Mouse (Mus musculus): Measurements from ENCODE around the gene Npffr2. TPM values are rescaled to one million over a fixed set of nuclear protein-coding genes. Genes with fewer than 3 reads are reported as not detected.
"Not testable (repeated sequence)": the region's sequence is repeated elsewhere in the genome, so short reads cannot be mapped to it uniquely, and the experiment has no call there.

The Npffr2 gene
- polyA plus RNA-seq (2015; fragmentation: Nextera tagmentation; extraction: Ambion mirVana) = not detected in 2 replicates

DNA sequence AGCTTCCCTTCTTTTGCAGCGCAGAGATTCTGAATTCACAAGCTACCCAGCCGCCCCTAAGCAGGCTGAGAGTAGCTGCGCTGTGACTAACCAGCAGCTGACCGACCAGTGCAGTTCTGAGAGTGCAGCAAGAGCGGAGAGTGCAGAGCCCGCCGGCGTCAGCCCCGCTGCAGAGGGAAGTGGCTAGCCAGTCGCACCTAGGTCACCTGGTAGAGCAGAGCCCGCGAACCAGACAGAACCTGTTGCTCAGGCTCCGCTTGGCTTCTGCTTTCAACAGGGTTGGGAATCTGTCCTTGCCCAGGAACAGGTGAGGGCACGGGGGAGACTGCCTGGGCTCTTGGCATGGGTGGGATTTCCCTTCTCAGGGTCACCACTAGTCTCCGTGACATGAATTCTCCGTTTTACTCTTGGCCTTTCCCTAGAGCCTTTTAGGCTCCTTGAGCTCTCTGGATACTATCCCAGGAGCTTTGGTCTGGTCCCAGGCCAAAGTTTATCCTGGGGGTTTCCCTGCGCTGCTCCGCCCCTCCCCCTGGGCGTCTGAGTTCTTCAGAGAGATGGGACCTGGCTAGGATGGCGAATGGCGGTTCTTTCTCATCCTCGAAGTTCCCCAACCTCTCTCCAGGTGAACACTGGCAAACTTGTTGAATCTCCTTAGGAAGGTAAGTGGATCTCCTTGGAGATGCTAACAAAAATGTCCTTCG is at the start of gene Npffr2:
Gene Npffr2 (plus strand): TSS at position 552 of the 701 bp plus-strand sequence.
- Histone ChIP-seq H3K27me3 (peaks cover 10% of the 10 kb centered on the region), H3K27ac (no peak within 1 kb of the TSS), H3K36me3 (no peaks in the 10 kb centered on the region), H3K4me1 (replicated peaks) (peaks cover 4% of the 10 kb centered on the region), H3K9ac (0 out of 2 replicates have a peak within 1 kb of the TSS, but pooled peaks have one; percentile 2), H3K4me2 (peak within 1 kb of the TSS; percentile 89), H3K9me3 (replicated peaks) (no peaks in the 10 kb centered on the region), H3K4me3 (peak within 1 kb of the TSS; percentile 49)
- ATAC-seq (replicated peaks; ENCODE audit: insufficient number of reproducible peaks, insufficient read depth, low FRiP score, low read depth) = 0 out of 2 replicates have a peak, but pooled peaks have one; percentile 55
- 5% methylated on average over 23 of the region's 23 CpGs for WGBS

DNA sequence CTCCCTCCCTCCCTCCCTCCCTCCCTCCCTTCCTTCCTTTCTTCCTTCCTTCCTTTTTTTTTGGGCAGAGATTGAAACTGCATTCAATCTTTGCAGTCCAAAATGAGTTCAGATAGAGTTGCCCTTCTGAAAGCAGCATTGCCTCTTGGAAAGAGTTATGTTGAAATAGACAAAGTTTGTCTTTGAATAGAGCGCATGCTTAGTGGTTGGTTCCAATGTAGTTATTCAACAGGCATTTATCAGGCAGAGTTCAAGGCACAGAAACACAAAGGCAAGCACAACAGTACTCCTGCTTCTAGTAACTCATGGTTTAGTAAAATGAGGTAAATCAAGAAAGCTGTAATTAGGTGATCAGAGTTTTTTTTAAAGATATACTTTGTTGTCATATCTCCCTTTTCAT is 34.7 kb upstream of the Npffr2 start:
- 90% methylated on average over 1 of the region's 1 CpGs for WGBS
- H3K9me3 ChIP-seq (replicated peaks) = no peaks in the 10 kb centered on the region

DNA sequence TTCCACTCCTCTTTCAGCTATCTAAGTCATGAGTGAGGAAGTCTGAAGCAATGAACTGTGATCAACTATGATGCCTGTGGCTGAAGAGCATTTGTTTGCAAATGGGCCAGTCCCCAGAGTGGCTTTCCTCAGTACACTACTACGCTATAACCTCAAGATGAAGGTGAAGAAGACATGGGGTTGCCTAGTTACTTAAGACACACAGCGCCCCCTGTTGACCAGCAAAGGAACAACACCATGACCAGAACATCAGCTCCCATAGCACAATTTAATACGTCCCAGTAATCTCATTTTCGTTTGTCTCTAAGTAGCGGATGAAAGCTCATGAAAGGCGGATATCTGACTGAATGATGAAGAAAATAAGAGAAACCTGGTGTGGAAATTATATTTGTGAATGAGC is 27.0 kb upstream of the Npffr2 start:
- H3K9ac ChIP-seq = no peak overlapping the region
- 54% methylated on average over 6 of the region's 6 CpGs for WGBS
- no peak overlapping the region for H3K4me2 ChIP-seq
- no peak overlapping the region for H3K27ac ChIP-seq
- no peak overlapping the region for H3K4me3 ChIP-seq
- H3K9me3 ChIP-seq (replicated peaks) = no peaks in the 10 kb centered on the region
- no peaks in the 10 kb centered on the region for H3K27me3 ChIP-seq
- no peaks in the 10 kb centered on the region for H3K4me1 ChIP-seq (replicated peaks)
- no peak for ATAC-seq (replicated peaks; ENCODE audit: insufficient number of reproducible peaks, insufficient read depth, low FRiP score, low read depth)
- no peaks in the 10 kb centered on the region for H3K36me3 ChIP-seq

More for the DNA sequence above, 34.7 kb upstream of the Npffr2 start:
- no peak for ATAC-seq (replicated peaks; ENCODE audit: insufficient number of reproducible peaks, insufficient read depth, low FRiP score, low read depth)
- Histone ChIP-seq H3K27ac (no peak overlapping the region), H3K4me1 (replicated peaks) (no peaks in the 10 kb centered on the region), H3K4me2 (no peak overlapping the region), H3K9ac (no peak overlapping the region), H3K36me3 (no peaks in the 10 kb centered on the region), H3K4me3 (no peak overlapping the region), H3K27me3 (no peaks in the 10 kb centered on the region)

DNA sequence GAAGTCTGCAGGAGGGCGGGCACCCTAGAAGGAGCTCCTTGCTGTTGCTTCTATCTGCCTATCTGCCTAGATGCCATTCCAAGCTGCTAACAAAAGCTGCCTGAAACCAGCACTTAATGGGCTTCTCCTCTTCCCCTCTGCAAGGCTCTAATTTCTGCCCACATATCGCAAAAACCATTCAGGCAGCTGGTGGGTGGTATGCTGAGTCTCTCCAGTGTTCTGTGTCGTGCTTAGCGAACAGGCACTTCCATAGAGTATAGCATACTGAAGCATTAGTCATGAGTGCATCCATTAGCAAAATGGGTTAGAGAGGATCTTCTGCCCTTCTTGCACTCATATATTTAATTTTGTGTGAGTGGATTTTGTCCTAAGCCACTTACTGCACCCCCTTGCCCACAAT is 8.6 kb upstream of the Npffr2 start:
- 72% methylated on average over 4 of the region's 4 CpGs for WGBS
- no peak overlapping the region for H3K27ac ChIP-seq
- H3K36me3 ChIP-seq = no peaks in the 10 kb centered on the region
- H3K4me2 ChIP-seq = no peak overlapping the region
- no peak for ATAC-seq (replicated peaks; ENCODE audit: insufficient number of reproducible peaks, insufficient read depth, low FRiP score, low read depth)
- no peaks in the 10 kb centered on the region for H3K9me3 ChIP-seq (replicated peaks)
- H3K9ac ChIP-seq = no peak overlapping the region
- H3K4me3 ChIP-seq = no peak overlapping the region
- H3K27me3 ChIP-seq = no peaks in the 10 kb centered on the region
- H3K4me1 ChIP-seq (replicated peaks) = no peaks in the 10 kb centered on the region

DNA sequence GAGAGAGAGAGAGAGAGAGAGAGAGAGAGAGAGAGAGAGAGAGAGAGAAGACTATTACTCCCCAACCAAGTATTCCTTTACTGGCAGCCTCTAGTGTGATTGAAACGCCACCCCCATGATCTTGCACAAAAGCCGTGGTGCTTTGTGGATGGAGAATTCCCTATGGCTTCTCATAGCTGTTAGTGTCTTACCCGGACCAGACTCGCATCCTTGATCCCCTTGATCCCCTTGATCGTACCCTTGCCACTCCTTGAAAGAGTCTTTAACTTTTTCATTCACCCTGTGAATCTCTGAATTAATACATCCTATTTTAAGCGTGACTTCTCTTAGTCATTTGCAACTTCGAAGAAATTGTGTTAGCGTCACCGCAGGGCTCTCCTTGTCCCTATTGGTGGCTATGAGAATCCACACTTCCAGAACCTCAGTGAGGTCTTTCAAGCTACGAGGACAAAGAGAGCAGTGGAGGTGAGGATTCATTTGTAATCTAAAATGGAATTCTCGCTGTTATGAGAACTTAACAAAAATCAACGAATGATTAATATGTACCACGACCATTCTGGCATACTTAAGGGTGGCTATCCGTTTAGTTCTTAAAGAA is 949 bp upstream of the Npffr2 start:
- Histone ChIP-seq H3K4me1 (replicated peaks) (peaks cover 4% of the 10 kb centered on the region), H3K36me3 (no peaks in the 10 kb centered on the region), H3K4me3 (peak overlapping the region; percentile 49), H3K9ac (0 out of 2 replicates have a peak overlapping the region, but pooled peaks have one; percentile 2), H3K9me3 (replicated peaks) (no peaks in the 10 kb centered on the region), H3K27ac (no peak overlapping the region), H3K27me3 (peaks cover 10% of the 10 kb centered on the region), H3K4me2 (peak overlapping the region; percentile 89)
- no peak for ATAC-seq (replicated peaks; ENCODE audit: insufficient number of reproducible peaks, insufficient read depth, low FRiP score, low read depth)
- WGBS = 7% methylated on average over 14 of the region's 14 CpGs

DNA sequence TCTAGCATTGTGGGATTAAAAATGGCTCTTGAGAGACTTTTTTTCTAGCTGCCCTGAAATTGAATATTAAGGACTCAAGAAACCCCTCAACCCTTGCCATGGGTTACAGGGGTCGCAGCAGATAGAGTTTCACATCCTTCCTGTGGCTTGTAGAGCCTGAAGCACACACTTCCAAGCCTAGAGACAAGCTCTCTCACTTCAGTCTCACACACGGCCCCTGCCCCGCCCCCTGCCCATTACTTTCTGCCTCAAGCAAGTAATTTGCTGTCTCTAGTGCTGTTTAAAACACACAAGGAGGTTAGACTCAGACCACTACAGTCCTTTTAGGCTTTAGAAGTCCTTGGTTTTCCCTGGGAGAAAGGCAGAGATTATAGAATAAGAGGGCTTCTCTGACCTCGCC is 1.7 kb downstream of the Npffr2 start:
- H3K4me3 ChIP-seq = no peak overlapping the region
- WGBS = 33% methylated on average over 4 of the region's 4 CpGs
- no peaks in the 10 kb centered on the region for H3K9me3 ChIP-seq (replicated peaks)
- ATAC-seq (replicated peaks; ENCODE audit: insufficient number of reproducible peaks, insufficient read depth, low FRiP score, low read depth) = no peak
- H3K27ac ChIP-seq = no peak overlapping the region
- no peaks in the 10 kb centered on the region for H3K36me3 ChIP-seq
- H3K4me2 ChIP-seq = no peak overlapping the region
- H3K9ac ChIP-seq = no peak overlapping the region
- H3K27me3 ChIP-seq = peaks cover 10% of the 10 kb centered on the region
- H3K4me1 ChIP-seq (replicated peaks) = peaks cover 4% of the 10 kb centered on the region

DNA sequence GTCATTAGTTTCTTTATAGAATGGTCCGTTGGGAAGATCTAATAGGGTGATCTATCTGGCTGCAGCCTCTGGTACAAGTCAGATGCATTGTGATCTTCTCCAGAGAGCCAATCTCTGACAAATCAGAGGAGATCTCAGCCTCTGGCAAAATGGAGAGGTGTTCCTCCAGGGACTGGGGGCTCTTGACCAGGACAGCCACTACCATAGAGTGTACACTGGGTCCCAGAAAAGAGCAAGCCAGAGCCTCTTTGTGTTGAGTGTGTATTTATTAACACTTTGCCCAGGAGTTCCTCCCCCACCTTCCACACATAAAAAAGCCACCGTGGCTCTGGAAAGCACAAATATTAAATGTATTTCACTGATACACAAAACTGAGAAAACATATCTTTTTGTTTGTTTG is 2.2 kb downstream of the Npffr2 start:
- H3K4me3 ChIP-seq = no peak overlapping the region

DNA sequence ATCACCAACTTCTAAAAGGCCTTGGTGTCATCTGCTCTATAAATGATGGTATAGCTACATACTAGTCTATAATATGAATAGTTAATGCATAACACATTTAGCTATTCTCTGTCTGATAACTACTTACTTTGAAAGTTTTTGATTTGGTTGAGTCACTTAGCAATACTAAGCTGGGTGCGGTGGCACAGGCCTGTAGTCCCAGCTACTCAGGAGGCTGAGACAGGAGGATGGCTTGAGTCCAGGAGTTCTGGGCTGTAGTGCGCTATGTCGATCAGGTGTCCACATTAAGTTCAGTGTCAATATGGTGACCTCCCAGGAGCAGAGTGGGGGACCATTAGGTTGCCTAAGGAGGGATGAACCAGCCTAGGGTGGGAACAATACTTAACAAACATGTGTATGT is 8.8 kb downstream of the Npffr2 start:
- no peak overlapping the region for H3K9ac ChIP-seq
- no peak for ATAC-seq (replicated peaks; ENCODE audit: insufficient number of reproducible peaks, insufficient read depth, low FRiP score, low read depth)
- H3K4me1 ChIP-seq (replicated peaks) = no peaks in the 10 kb centered on the region
- no peaks in the 10 kb centered on the region for H3K9me3 ChIP-seq (replicated peaks)
- WGBS = 83% methylated on average over 3 of the region's 3 CpGs
- no peak overlapping the region for H3K4me2 ChIP-seq
- no peak overlapping the region for H3K27ac ChIP-seq
- H3K36me3 ChIP-seq = no peaks in the 10 kb centered on the region
- no peak overlapping the region for H3K4me3 ChIP-seq
- no peaks in the 10 kb centered on the region for H3K27me3 ChIP-seq

More for the DNA sequence above, 2.2 kb downstream of the Npffr2 start:
- H3K36me3 ChIP-seq = no peaks in the 10 kb centered on the region
- H3K9me3 ChIP-seq (replicated peaks) = no peaks in the 10 kb centered on the region
- H3K9ac ChIP-seq = no peak overlapping the region
- WGBS = 58% methylated on average over 2 of the region's 2 CpGs
- H3K27ac ChIP-seq = no peak overlapping the region
- peaks cover 4% of the 10 kb centered on the region for H3K4me1 ChIP-seq (replicated peaks)
- no peak overlapping the region for H3K4me2 ChIP-seq
- H3K27me3 ChIP-seq = peaks cover 10% of the 10 kb centered on the region
- ATAC-seq (replicated peaks; ENCODE audit: insufficient number of reproducible peaks, insufficient read depth, low FRiP score, low read depth) = no peak

DNA sequence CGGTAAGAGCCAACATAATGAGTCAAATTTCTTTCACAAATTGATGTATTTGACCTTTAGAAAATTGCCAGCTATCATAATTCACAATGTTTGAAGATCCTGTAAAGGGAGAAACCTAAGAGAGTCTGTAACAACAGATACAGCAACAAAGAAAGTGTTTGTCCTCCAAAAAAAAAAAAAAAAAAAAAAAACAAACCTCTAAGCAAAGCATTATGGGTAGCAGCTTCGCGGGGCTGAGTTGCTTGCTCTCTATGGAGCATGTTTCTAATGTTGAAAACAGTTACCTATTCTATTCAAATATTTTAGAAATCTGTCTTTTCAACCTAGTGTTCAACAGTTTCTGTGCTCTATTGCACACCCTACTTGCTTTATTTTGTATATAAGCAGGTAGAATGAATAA is 15.2 kb downstream of the Npffr2 start:
- Histone ChIP-seq H3K27me3 (no peaks in the 10 kb centered on the region), H3K4me2 (no peak overlapping the region), H3K9me3 (replicated peaks) (no peaks in the 10 kb centered on the region), H3K27ac (no peak overlapping the region), H3K4me3 (no peak overlapping the region), H3K9ac (no peak overlapping the region), H3K36me3 (no peaks in the 10 kb centered on the region), H3K4me1 (replicated peaks) (no peaks in the 10 kb centered on the region)
- 70% methylated on average over 3 of the region's 3 CpGs for WGBS
- ATAC-seq (replicated peaks; ENCODE audit: insufficient number of reproducible peaks, insufficient read depth, low FRiP score, low read depth) = no peak

DNA sequence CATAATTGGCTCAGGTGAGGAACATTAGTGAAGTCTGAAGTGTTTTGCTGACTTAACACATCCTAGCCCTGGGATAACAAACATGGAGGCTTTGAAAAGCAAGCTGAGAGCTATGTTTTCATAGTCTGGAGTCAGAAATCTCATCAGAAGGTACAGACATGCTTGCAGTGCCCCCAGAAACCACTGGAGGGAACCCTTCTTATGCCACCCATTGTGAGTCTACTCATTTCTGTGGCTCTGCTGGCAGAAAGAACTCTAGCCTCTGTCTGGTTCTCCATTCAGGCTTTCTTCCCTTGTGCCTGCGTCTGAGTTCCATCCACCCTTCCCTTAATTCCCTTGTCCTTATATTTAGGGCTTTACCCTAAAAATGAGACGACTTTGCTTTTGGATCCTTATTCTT is 16.2 kb downstream of the Npffr2 start:
- no peak for ATAC-seq (replicated peaks; ENCODE audit: insufficient number of reproducible peaks, insufficient read depth, low FRiP score, low read depth)
- Histone ChIP-seq H3K27ac (no peak overlapping the region), H3K4me2 (no peak overlapping the region), H3K36me3 (no peaks in the 10 kb centered on the region), H3K9ac (no peak overlapping the region), H3K4me1 (replicated peaks) (no peaks in the 10 kb centered on the region), H3K9me3 (replicated peaks) (no peaks in the 10 kb centered on the region), H3K27me3 (no peaks in the 10 kb centered on the region), H3K4me3 (no peak overlapping the region)
- 28% methylated on average over 2 of the region's 2 CpGs for WGBS

DNA sequence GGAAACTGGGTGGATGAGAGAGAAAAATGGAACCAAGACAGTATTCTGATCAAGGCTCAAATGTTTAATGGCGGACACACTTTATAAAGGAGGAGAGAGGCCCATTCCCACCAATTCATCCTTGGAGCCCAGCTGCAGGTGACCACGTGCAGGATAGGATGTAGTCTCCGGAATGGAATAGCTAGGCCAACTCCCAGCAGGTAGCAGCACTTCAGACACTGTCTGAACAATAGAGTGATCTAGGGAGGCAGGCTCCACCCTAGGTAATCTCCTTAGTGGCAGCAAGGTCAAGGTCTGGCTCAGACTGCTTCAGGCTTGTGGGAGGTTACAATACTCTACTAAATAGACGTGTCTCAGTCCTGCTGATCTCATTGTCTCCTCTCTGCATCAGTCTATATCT is 31.9 kb downstream of the Npffr2 start:
- not testable (repeated sequence) for ATAC-seq (replicated peaks; ENCODE audit: insufficient number of reproducible peaks, insufficient read depth, low FRiP score, low read depth)
- 46% methylated on average over 4 of the region's 4 CpGs for WGBS

DNA sequence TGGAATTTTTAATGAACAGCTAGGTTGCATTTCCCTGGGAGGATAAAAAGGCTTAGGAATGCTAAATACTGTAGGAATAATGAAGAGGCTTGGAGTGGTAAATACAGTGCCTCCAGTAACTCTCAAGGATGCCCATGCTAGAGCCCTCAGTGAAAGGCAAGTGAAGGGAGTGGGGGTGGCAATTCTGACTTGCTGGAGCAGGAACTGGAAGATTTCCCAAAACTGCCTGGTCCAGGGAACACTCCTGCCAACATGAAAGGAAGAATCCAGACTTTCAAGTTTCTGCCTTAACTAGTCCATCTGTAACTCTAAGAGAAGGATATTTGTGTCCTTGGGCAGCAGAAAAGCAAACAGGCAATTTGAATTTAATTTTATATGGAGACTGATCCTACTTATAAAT is 34.2 kb downstream of the Npffr2 start:
- no peaks in the 10 kb centered on the region for H3K36me3 ChIP-seq
- ATAC-seq (replicated peaks; ENCODE audit: insufficient number of reproducible peaks, insufficient read depth, low FRiP score, low read depth) = no peak
- H3K27me3 ChIP-seq = no peaks in the 10 kb centered on the region
- H3K9me3 ChIP-seq (replicated peaks) = no peaks in the 10 kb centered on the region
- H3K9ac ChIP-seq = no peak overlapping the region
- no peak overlapping the region for H3K4me2 ChIP-seq
- H3K27ac ChIP-seq = no peak overlapping the region
- no peaks in the 10 kb centered on the region for H3K4me1 ChIP-seq (replicated peaks)
- no peak overlapping the region for H3K4me3 ChIP-seq

More for the DNA sequence above, 31.9 kb downstream of the Npffr2 start:
- H3K4me3 ChIP-seq; H3K36me3 ChIP-seq; H3K4me2 ChIP-seq; H3K27ac ChIP-seq; H3K9me3 ChIP-seq (replicated peaks); H3K9ac ChIP-seq; H3K4me1 ChIP-seq (replicated peaks); H3K27me3 ChIP-seq: not testable (repeated sequence)
